Mouse (Mus musculus) ovary, adult 10 weeks (tissue): ENCODE data around the gene Babam2. TPM values are rescaled to one million over a fixed set of nuclear protein-coding genes. Genes with fewer than 3 reads are reported as not detected.

ENCODE experiments used
- polyA plus RNA-seq: library from polyadenylated mRNA; stranded (reverse); fragments of 350-450 nt; fragmentation: Illumina TruSeq; extraction: RNeasy Lipid Tissue Mini Kit (QIAGEN cat#74804); gene quantifications from one replicate; pipeline ENCODE4 v1.2.3, GENCODE M21; 2014

Gene Babam2
- polyA plus RNA-seq = 138 TPM

GRCm38 (mm10) chr5:31697644-31698296 is at the start of gene Babam2:
Gene Babam2 (plus strand): TSS chr5:31697684.

GRCm38 (mm10) chr5:31696971-31697643 is 377 bp upstream of the Babam2 start, which contains the start of gene Rbks:
Gene Rbks (minus strand): TSS chr5:31697627.

Other genes with a start within 250 kb of the Babam2 start
- gene Zfp512, start 245.3 kb upstream of the Babam2 start, polyA plus RNA-seq = 44.2 TPM
- not detected for gene 4930548H24Rik, start 211.9 kb upstream of the Babam2 start, polyA plus RNA-seq
- 30.6 TPM for gene Gpn1, start 202.9 kb upstream of the Babam2 start, polyA plus RNA-seq
- gene Slc4a1ap, start 170.7 kb upstream of the Babam2 start, polyA plus RNA-seq = 66.3 TPM
- 17.3 TPM for gene Supt7l, start 169.9 kb upstream of the Babam2 start, polyA plus RNA-seq
- 80.5 TPM for gene Mrpl33, start 100.7 kb upstream of the Babam2 start, polyA plus RNA-seq
- gene Rbks, start 57 bp upstream of the Babam2 start, polyA plus RNA-seq = 2.2 TPM